Mouse (Mus musculus) urinary bladder, postnatal 10 days (tissue): ENCODE measurements around the gene March10.
A peak's percentile ranks its signal among the peaks of the same experiment; 100 is the strongest.

ENCODE experiments used
- DNase-seq: peaks from one replicate; pipeline ENCODE4 v3.0.0; 2022; ENCODE audit warnings: low spot score

The March10 gene

GRCm38 (mm10) chr11:105352954-105353890 is 103.3 kb downstream of the March10 start:
- DNase-seq, result no peak

- DNase-seq, result no peak
These were observed 104.4 kb downstream of the March10 start for GRCm38 (mm10) chr11:105352152-105352551.

- DNase-seq, result no peak
These were observed 105.9 kb downstream of the March10 start for GRCm38 (mm10) chr11:105350643-105351042.

- DNase-seq, result no peak
These were observed 106.7 kb downstream of the March10 start for GRCm38 (mm10) chr11:105349780-105350324.

GRCm38 (mm10) chr11:105348495-105348982 is 108.0 kb downstream of the March10 start:
- no peak for DNase-seq

GRCm38 (mm10) chr11:105347162-105348161 is 109.1 kb downstream of the March10 start:
- peak; percentile 56 for DNase-seq

GRCm38 (mm10) chr11:105345284-105345683 is 111.3 kb downstream of the March10 start:
- DNase-seq, result no peak

- no peak for DNase-seq
These were observed 117.7 kb downstream of the March10 start for GRCm38 (mm10) chr11:105338596-105339390.

GRCm38 (mm10) chr11:105333867-105334670 is 122.5 kb downstream of the March10 start:
- DNase-seq, result no peak

GRCm38 (mm10) chr11:105332468-105332867 is 124.1 kb downstream of the March10 start:
- no peak for DNase-seq

GRCm38 (mm10) chr11:105331732-105332131 is 124.8 kb downstream of the March10 start:
- DNase-seq, result peak; percentile 38

GRCm38 (mm10) chr11:105331129-105331528 is 125.4 kb downstream of the March10 start:
- DNase-seq, result no peak

- no peak for DNase-seq
These were observed 126.6 kb downstream of the March10 start for GRCm38 (mm10) chr11:105329962-105330361.

- DNase-seq, result no peak
These were observed 129.4 kb downstream of the March10 start for GRCm38 (mm10) chr11:105327101-105327500.

- DNase-seq, result no peak
These were observed 133.0 kb downstream of the March10 start for GRCm38 (mm10) chr11:105323530-105323929.

GRCm38 (mm10) chr11:105321090-105321489 is 135.4 kb downstream of the March10 start:
- no peak for DNase-seq

GRCm38 (mm10) chr11:105317769-105318168 is 138.8 kb downstream of the March10 start:
- DNase-seq, result no peak

- DNase-seq, result no peak
These were observed 140.4 kb downstream of the March10 start for GRCm38 (mm10) chr11:105316121-105316520.

GRCm38 (mm10) chr11:105315296-105315695 is 141.2 kb downstream of the March10 start:
- DNase-seq, result no peak

- DNase-seq, result no peak
These were observed 142.9 kb downstream of the March10 start for GRCm38 (mm10) chr11:105313633-105314014.
